Mouse (Mus musculus): ENCODE measurements at regions not wholly inside any gene's neighbourhood (a gene's known extent, or its start where the extent isn't known, plus 50 kb on each side); places are given as distances from the start of the nearest gene placed in this dataset.

GRCm38 (mm10) chr4:45593435-45593991, 61.2 kb upstream of the Shb start:
- TF ChIP-seq POLR2A (IDR thresholded peaks at IDR 0.05; ENCODE audit: extremely low read depth, insufficient read depth, low read length) (no peak), CTCF (IDR thresholded peaks at IDR 0.05; ENCODE audit: extremely low read depth, insufficient read depth, low read length) (no peak)
